Mouse (Mus musculus): ENCODE data around the gene Ksr2. TPM values are rescaled to one million over a fixed set of nuclear protein-coding genes. Genes with fewer than 3 reads are reported as not detected.
"Not testable (repeated sequence)": the region's sequence is repeated elsewhere in the genome, so short reads cannot be mapped to it uniquely, and the experiment has no call there.

Ksr2 gene
- total RNA-seq, 2 experiments from 2014 or later = 10.6 to 11.1 TPM

DNA sequence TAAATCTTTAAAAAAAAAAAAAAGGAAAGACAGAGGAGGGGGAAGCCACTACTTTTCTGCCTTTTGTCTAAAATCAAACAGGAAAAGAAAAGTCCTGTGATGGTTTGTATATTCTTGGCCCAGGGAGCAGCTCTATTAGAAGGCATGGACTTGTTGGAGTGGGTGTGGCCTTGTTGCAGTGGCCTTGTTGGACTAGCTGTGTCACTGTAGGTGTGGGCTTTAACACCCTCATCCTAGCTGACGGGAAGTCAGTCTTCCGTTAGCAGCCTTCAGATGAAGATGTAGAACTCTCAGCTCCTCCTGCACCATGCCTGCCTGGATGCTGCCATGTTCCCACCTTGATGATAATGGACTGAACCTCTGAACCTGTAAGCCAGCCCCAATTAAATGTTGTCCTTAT, 9.1 kb upstream of the Ksr2 start:
- not testable (repeated sequence) for DNase-seq (ENCODE audit: low spot score in 2 of 2)

DNA sequence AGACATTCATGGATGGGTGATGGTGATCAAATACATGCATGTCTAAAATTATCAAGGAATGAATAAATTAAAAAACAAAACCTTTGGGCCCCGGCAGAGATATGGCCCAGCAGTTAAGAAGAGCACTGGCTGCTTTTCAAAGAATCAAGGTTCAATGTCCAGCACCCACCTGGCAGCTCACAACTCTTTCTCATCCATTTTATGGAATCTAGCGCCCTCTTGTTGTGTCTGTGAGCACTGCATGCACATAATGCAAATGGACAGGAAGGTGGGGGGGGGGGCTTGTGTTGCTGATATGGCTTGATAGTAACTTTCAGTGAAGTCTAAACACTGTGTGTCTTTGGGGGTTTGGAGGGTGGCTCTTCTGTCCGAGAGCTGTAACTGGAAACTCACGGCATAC, 5.6 kb upstream of the Ksr2 start:
- no peak for DNase-seq (ENCODE audit: low spot score in 2 of 2)

DNA sequence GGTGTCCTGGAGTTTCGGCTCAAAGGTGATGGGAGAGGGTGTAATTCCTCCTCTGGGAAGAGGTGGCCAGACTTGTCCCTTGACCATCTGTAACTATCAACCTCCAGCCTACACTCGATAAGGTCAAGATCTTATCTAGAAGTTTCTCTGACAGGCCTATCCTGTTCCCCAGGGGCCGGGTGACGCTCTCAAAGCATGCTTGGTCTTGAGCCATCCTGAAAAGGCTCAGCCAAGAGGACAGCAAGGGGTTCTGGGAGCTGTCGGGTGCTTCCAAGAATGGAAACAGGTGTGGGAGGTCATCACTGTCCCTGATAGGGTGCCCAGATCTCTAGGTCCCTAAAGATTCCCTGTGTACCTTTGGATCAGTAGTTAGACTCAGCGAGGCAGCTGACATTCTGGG, 4.4 kb upstream of the Ksr2 start:
- no peak for DNase-seq (ENCODE audit: low spot score in 2 of 2)

DNA sequence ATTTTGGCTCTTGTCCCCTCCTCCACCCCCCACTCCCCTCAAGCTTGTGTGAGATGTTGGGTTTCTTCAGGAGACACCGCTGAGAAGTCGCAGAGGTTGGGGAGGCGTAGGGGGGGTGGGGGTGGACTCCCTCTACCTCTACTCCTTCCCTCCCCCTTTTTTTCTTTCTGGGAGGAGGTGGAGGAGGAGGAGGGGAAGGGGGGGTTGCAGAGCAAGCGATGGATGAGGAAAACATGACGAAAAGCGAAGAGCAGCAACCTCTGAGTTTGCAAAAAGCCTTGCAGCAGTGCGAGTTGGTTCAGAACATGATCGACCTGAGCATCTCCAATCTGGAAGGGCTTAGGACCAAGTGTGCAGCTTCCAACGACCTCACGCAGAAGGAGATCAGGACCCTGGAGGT, 811 bp downstream of the Ksr2 start:
- DNase-seq (ENCODE audit: low spot score in 2 of 2) = no peak

DNA sequence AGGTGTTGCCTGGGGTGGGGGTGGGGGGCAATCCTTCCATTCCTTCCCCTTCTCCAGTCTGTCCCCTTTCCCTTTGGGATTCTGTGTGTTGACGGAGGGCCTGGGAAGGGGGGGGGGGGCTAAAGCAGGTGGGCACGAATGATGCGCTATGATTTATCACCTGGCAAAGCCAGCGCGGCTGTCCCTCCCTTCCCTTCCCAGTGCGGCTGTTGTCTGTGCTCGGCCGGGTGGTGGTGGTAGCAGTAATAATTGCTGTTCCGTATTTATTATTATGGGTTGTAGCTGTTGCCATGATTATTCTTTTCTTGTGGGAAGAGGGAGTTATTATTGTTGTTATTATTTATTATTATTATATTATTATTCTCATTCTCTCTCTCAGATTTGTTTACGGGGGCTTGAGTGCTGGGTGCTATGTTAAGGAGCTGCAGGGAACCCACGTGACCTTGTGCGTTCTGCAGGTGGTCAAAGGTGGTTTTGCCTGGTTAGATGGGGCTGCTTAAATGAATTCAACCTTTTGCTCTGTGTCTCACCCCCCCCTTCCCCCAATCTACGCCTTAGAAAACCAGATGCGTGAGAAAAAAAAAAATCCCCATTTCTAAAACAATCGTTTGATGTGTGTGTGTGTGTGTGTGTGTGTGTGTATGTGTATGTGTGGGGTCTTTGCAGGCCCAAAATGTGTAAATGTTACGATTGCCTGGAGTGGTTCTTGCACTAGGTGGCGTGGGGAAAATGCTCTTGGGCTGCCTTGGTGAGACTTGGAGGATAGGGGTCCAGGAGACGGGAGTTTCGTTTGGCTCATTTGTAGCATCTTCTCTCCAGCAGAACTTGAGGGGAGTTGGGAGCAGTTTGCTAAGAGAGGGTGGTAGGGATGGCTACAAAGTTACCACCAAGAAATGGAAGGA, 1.5 kb downstream of the Ksr2 start:
- DNase-seq (ENCODE audit: low spot score in 2 of 2) = no peak

DNA sequence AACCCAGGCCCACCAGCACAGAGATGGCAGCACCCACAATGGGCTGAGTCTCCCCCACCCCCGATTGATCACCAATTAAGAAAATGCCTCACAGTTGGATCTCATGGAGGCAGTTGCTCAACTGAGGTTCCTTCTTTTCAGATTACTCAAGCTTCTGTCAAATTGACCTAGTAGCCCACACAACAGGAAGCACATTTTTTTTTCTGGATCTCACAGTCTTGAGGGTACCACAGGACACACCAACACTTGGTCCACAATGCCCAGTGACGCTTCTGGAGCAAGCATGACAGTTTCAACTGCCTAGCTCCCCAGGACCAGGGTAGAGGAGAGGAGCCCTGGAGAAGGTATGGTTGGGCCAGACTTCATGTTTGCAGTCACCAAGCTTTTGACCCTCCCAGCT, 3.6 kb downstream of the Ksr2 start:
- DNase-seq (ENCODE audit: low spot score in 2 of 2) = no peak

DNA sequence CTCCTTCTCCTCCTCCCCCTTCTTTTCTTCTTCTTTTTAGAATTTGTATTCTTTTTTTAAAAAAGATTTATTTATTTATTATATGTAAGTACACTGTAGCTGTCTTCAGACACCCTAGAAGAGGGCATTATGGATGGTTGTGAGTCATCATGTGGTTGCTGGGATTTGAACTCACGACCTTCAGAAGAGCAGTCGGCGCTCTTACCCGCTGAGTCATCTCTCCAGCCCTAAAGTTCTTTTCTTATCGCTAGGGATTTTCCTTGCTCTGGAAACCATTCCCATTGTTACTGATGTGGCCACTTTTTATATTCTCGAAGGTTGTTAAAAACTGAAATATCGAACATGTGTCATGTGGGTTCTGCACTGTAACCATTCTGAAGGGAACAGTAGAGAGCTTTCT, 19.7 kb downstream of the Ksr2 start:
- not testable (repeated sequence) for DNase-seq (ENCODE audit: low spot score in 2 of 2)

DNA sequence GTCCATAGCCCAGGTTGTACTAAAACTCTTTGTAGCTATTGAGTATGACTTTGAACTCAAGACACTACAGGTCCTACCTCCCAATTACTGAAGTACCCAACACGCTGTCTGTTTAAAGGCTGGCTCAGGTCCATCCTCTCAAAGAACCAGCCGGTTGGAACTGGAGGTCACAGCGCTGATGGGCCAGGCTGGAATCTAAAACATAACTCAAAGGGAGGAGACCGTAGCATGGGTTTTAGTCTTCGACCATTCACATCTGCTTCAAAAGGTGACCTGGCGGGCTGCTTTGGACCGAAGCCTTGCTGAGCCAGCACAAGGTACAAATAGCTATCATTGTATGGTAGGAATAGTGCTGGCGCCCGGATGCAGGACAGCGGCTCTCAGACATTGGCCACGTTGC, 26.5 kb downstream of the Ksr2 start:
- no peak for DNase-seq (ENCODE audit: low spot score in 2 of 2)

DNA sequence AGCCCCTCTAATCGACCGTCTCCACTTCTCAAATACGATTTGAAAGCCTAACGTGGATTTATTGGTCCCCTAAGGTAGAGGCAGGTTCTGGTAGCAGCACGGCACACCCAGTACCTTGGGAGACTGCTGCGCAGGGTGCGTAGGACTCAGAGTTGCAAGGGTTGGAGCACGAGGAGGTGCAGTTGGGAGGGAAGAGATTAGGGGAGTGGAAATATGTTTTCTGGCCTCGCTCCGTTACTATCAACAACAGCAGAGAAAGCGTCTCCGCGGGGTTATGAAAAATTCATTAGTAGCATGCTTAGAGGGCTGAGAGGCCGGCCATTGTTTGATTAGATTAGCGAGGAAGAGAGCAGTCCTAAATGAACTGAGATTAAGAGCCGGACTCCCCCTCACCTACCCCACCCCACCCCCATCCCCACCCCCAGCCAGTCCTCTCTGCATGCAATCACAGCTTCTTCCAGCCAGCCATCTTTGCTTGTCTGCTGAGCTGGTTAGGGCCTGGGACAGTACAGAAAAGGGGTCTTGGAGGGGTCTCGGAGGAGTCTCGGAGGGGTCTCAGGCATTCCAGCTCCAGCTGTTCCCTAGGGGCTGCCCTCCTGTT, 27.5 kb downstream of the Ksr2 start:
- no peak for DNase-seq (ENCODE audit: low spot score in 2 of 2)

DNA sequence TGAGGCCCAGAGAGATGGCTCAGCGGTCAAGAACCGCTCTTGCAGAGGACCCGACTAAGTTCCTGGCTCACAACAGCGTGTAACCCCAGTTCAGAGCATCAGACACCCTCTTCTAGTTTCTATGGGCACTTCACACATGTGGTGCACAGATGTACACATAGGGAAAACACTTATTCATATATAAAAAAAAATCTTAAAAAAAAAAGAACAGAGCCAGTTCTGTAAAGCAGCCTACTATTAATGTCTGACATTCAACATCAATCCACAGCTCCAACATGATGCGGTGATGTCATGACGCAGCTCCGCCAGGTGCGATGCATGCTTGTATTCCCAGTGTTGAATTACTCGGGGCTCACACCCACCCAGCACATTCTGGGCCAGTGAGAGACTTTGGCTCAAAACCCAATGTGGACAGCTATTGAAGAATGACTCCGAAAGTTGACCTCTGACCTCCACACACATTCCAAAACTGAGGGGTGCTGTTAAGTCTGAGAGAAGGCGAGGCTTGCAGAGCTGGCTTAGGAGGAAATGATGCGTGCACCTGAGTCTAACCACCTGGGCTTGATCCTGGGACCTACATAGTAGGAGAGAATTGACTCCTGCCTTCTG, 28.5 kb downstream of the Ksr2 start:
- no peak for DNase-seq (ENCODE audit: low spot score in 2 of 2)

DNA sequence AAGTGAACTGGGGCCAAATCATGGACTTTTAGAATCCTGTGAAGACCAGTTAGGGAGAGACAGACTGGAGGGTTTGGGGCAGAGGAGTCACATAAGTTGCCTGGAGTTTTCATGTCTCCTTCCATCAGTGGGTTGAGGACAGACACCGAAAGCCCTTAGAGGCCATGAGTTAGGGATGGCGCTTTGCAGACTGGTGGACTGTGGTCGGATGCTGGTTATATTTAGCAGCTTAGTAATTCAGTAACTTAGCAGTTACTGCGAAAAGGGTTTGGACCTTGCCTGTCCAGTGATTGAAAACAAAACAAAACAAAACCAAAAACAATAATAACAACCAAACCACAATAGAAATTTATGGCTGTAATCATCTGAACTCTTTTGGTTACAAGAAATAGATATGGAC, 29.3 kb downstream of the Ksr2 start:
- no peak for DNase-seq (ENCODE audit: low spot score in 2 of 2)

DNA sequence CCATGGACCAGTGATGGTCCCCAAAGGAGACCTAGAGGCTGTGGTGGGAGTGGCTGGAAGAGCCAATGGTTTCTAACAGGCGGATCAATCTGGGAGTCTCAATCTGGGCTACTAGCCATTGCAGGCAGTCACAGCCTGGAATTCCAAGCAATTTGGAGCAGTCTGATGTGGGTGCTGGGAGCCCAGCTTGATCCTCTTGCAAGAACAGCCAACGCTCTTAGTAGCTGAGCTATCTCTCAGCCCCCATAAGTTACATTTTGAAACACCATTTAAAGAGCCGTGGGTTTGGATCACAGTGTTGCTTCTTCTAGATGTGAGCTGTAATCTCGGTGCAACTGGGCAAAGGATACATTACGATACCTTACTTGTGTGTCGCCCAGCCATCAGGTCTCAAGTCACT, 30.1 kb downstream of the Ksr2 start:
- DNase-seq (ENCODE audit: low spot score in 2 of 2) = no peak

DNA sequence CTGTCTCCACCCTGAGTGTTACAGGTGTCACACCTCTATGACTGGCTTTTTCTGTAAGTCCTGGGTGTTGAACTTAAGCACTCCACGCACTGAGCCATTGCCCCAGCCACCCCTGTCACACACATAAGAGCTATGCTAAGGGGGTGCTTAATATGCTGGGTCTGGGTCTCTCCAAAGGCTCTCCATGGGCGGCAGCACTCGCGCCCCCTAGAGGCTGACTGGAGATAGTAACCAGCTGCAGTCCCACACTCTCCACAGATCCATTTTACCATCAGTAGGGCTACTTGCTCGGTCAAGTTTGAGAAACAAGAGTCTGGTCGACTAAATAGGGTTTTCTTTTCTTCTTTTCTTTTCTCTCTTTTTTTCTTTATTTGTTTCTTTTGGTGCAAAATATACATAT, 33.9 kb downstream of the Ksr2 start:
- DNase-seq (ENCODE audit: low spot score in 2 of 2) = no peak

DNA sequence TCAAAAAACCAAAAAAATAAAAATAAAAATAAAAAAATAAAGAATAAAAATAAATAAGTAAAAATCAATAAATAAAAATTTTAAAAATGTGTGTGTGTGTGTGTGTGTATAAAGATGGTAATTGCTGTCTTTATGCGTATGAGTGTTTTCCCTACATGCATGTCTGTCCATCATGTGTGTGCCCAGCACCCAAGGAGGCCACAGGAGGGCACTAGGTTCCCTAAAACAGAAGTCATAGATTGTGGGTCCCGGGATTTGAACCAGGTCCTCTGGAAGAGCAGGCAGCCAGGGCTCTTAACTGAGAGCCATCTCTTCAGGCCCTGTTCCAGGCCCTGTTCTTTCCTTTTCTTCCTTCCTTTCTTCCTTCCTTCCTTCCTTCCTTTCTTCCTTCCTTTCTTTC, 38.2 kb downstream of the Ksr2 start:
- DNase-seq (ENCODE audit: low spot score in 2 of 2) = no peak

DNA sequence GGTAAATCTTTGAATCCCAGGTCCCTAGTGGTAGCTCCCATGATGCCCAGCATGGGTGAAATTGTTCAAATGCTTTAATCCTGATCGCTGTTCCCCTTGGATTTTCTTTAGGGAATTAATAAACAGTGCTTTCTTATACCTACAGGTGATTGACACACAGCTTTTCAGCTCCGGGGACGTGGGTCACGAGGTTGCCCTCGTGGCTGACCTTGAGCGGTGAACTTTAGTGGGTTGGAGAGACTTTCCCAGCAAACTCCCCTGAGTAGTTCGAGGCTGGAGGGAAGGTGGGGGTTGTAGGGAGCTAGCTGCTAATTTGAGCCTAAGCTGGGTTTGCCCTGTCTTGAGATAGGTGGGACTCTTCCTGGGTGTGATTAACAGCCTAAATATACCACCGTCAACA, 41.7 kb downstream of the Ksr2 start:
- DNase-seq (ENCODE audit: low spot score in 2 of 2) = no peak

DNA sequence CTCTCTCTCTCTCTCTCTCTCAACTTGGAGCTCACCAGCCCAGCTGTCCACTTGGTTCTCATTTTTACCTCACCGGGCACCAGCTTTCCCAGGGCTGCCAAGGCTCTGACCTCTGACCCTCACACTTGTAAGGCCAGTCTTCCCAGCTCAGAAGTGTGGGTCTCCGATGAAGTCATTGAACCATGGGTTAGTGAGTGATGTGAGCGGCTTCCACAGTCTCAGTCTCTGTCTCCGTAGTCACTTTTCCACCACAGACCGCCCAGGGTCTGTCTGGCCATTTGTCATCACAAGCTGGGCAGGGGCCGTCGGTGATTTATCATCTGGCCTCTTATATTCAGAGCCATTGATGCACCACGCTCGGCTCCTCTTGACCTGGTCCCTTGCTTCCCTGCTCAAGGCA, 43.3 kb downstream of the Ksr2 start:
- DNase-seq (ENCODE audit: low spot score in 2 of 2) = no peak

DNA sequence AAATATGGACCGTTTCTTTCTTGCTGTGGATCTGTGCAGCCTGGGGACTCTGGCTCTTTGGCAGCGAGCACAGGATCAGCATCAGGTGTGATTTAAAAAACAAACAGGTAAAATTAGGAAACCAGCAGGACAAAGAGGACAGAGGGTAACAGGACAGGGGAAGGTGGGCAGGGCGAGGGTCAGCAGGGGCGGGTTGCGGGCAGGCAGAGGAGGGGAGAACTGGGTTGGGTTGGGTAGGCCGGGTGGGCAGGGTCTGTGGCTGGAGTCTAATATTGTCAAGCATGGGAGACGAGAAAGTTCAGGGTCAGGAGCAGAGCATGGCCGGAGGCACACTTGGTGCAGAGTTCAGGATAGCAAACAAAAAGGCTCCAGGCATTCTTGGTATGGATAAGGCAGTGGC, 43.8 kb downstream of the Ksr2 start:
- DNase-seq (ENCODE audit: low spot score in 2 of 2) = no peak

DNA sequence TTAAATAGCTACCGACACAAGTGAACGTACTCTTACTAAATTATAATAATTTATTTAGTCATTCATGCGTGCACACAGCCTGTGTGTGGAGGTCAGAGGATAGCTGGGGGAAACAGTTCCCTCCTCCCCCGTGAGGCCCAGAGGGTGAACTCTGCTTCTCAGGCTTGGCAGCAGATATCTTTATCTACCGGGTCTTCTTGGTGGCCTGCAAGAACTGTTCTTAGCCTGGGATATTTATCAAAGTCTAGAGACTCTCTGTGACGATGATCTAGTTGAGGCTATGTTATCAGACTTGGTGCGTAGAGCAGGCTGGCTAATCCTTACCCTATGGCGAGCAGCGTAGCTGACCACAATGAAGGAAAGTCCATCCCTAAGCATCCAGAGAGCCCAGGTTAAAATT, 45.1 kb downstream of the Ksr2 start:
- DNase-seq (ENCODE audit: low spot score in 2 of 2) = no peak

DNA sequence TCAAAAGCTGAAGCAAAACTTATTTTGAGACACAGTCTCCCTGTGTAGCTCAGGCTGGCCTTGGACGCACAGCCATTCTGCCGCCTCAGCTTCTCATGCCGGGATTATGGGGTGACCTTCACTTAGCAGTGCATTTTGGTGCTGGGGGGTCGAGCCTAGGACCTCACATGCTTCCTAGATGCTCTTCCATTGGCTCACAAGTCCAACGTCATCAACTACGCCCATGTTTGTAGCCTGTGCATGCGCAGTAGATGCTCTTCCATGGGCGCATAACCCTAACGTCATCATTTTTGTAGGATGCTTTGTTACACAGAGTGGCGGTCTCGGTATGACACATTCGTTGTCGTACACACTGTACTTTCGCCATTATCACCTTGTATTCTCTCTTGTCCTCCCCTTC, 46.5 kb downstream of the Ksr2 start:
- no peak for DNase-seq (ENCODE audit: low spot score in 2 of 2)

DNA sequence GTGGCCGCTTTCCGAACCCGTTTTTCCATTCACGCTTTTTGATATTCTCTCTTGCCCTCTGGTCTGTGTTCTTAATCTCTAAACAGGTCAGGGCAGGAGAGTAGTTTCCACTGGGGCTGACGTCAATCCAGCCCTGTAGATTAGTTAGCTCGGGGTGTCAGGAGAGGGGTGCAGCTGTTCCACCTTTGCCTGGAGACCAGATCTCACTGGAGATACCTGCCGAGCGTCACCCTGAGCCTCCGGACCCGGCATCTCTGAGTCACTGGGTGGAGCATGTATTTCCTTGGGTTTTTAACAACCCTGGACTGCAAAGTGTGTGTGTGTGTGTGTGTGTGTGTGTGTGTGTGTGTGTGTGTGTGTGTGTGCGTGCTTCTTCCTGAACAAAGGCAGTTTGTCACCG, 53.3 kb downstream of the Ksr2 start:
- DNase-seq (ENCODE audit: low spot score in 2 of 2) = no peak

DNA sequence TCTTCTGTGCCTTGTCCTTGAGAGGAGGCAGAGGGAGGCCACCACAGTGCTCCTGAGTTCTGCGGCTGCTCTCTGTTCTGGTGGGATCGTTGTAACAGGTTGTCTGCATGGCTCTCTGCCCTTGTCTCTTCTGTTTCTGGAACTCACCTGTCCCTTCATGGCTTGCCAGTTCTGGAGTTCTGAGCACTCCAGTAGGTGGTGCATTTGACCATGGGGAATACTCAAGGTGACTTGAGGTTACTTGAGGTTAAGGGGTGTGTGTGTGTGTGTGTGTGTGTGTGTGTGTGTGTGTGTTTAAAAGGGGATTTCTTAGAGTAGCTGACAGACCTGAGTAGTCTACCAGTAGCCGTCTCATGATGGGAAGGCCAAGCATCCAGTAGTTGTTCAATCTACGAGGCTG, 55.2 kb downstream of the Ksr2 start:
- DNase-seq (ENCODE audit: low spot score in 2 of 2) = no peak

DNA sequence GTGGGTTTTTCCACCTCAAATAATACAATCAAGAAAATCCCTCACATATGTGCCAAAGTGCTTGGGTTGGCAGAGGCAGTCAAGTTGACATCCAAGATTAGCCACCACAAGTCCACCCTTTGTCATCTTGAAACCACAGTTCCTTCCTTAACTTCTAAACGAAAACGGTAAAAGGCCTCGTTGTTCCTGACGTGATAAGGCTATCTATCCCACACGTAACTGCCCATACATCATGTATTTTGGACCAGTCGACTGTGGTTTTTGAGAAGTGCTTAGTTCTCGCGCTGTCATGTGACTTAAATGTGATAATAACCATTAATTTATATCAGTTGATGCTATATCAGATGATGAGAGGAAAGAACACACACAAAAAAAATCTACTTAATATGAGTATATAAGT, 55.8 kb downstream of the Ksr2 start:
- no peak for DNase-seq (ENCODE audit: low spot score in 2 of 2)

DNA sequence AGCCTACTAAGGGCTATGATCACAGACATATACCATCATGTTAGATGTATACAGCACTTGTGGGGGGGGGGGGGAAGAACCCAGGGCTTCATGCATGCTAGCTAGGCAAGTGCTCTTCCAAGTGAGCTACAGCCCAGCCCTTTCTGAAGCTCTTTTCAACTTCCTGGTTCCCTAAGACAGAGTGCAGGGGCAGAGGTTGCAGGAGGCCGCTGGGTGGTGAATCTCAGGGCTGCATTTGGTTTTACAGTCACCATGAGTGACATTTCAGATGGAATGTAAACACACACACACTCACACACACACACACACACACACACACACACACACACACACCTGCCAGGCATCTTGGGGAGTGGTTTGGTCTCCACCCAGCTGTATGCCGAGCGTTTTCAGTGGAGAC, 67.4 kb downstream of the Ksr2 start:
- DNase-seq (ENCODE audit: low spot score in 2 of 2) = no peak
